Mouse (Mus musculus) kidney, adult 2 months (tissue): Measurements from ENCODE around the gene Lmntd1. TPM values are rescaled to one million over a fixed set of nuclear protein-coding genes. Genes with fewer than 3 reads are reported as not detected.

Source experiments
- DNase-seq: peaks from one replicate; pipeline ENCODE4 v3.0.0; 2021
- H3K27ac ChIP-seq: fragments of 200-500 bp; 2 replicates; pipeline ENCODE4 v1.5.1; 2012; ENCODE audit warnings: low read depth, low read length, control low read depth, inconsistent platforms; ENCODE audit not compliant: insufficient read depth
- H3K27me3 ChIP-seq: fragments of 200-500 bp; replicated peaks from 2 replicates; pipeline ENCODE4 v1.6.1; 2012; ENCODE audit warnings: mild to moderate bottlenecking, moderate library complexity, low read length, inconsistent platforms; ENCODE audit not compliant: control insufficient read depth, insufficient read depth
- H3K36me3 ChIP-seq: fragments of 200-500 bp; 2 replicates; pipeline ENCODE4 v1.6.1; 2012; ENCODE audit warnings: mild to moderate bottlenecking, moderate library complexity, low read length, inconsistent platforms; ENCODE audit not compliant: control insufficient read depth, insufficient read depth
- H3K4me1 ChIP-seq: fragments of 200-500 bp; 2 replicates; pipeline ENCODE4 v1.6.1; 2011; ENCODE audit warnings: low read length; ENCODE audit not compliant: control insufficient read depth, insufficient read depth
- H3K4me3 ChIP-seq: fragments of 200-500 bp; 2 replicates; pipeline ENCODE4 v1.5.1; 2011; ENCODE audit warnings: mild to moderate bottlenecking, low read depth, low read length, control low read depth; ENCODE audit not compliant: insufficient read depth
- CTCF ChIP-seq: fragments of 200-500 bp; conservative IDR thresholded peaks from 2 replicates; pipeline ENCODE4 v1.5.1; 2011; ENCODE audit warnings: low read depth, mild to moderate bottlenecking, control low read depth, low read length, moderate library complexity, mixed read lengths; ENCODE audit not compliant: insufficient read depth, insufficient read length
- POLR2A ChIP-seq: fragments of 200-500 bp; IDR thresholded peaks from one replicate; pipeline ENCODE4 v1.6.1; 2011; ENCODE audit warnings: low read depth, low read length, control low read depth
- WGBS: fragments of 180-500 bp; shearing (Covaris S2); methylation state at CpG from one replicate; pipeline ENCODE4 v1.1.7; 2018; 5-methylcytosine and 5-hydroxymethylcytosine counted together
- polyA plus RNA-seq: library from polyadenylated mRNA; depleted of rRNA; stranded (reverse); fragments of >200 nt; gene quantifications from 2 replicates; pipeline ENCODE4 v1.2.3, GENCODE M21; 2012

The Lmntd1 gene
- polyA plus RNA-seq, 1 experiment: 0.34 TPM

- TF ChIP-seq CTCF (no peak), POLR2A (no peak)
- no peaks in the 10 kb centered on the region for H3K36me3 ChIP-seq
- WGBS: 79% methylated on average over 9 of the region's 9 CpGs
Observed at GRCm38 (mm10) chr6:145358001-145358400, 256.1 kb downstream of the Lmntd1 start.

GRCm38 (mm10) chr6:145353806-145354205 is 260.3 kb downstream of the Lmntd1 start:
- H3K27ac ChIP-seq: no peak overlapping the region
- TF ChIP-seq POLR2A: no peak
- 0 out of 2 replicates have a peak, but pooled peaks have one; percentile 2 for TF ChIP-seq CTCF
- H3K36me3 ChIP-seq: no peaks in the 10 kb centered on the region
- H3K4me3 ChIP-seq: no peak overlapping the region
- DNase-seq: no peak
- H3K27me3 ChIP-seq: no peaks in the 10 kb centered on the region
- H3K4me1 ChIP-seq: no peaks in the 10 kb centered on the region
- 97% methylated on average over 5 of the region's 5 CpGs for WGBS

More at GRCm38 (mm10) chr6:145358001-145358400, 256.1 kb downstream of the Lmntd1 start:
- Histone ChIP-seq H3K27me3 (no peaks in the 10 kb centered on the region), H3K4me3 (no peak overlapping the region), H3K4me1 (no peaks in the 10 kb centered on the region), H3K27ac (no peak overlapping the region)
- no peak for DNase-seq

GRCm38 (mm10) chr6:145352705-145353104 is 261.4 kb downstream of the Lmntd1 start:
- no peak for DNase-seq
- H3K27ac ChIP-seq: no peak overlapping the region
- H3K27me3 ChIP-seq: no peaks in the 10 kb centered on the region
- TF ChIP-seq CTCF (no peak), POLR2A (no peak)
- H3K36me3 ChIP-seq: no peaks in the 10 kb centered on the region
- 27% methylated on average over 1 of the region's 1 CpGs for WGBS
- no peaks in the 10 kb centered on the region for H3K4me1 ChIP-seq
- H3K4me3 ChIP-seq: no peak overlapping the region

GRCm38 (mm10) chr6:145348196-145348915 is 265.8 kb downstream of the Lmntd1 start:
- Histone ChIP-seq H3K27me3 (no peaks in the 10 kb centered on the region), H3K4me1 (no peaks in the 10 kb centered on the region), H3K4me3 (no peak overlapping the region), H3K27ac (no peak overlapping the region), H3K36me3 (no peaks in the 10 kb centered on the region)
- DNase-seq: no peak
- 67% methylated on average over 9 of the region's 9 CpGs for WGBS
- TF ChIP-seq POLR2A: no peak
- peak; percentile 47 for TF ChIP-seq CTCF

GRCm38 (mm10) chr6:145347641-145348040 is 266.5 kb downstream of the Lmntd1 start:
- TF ChIP-seq POLR2A (no peak), CTCF (no peak)
- Histone ChIP-seq H3K36me3 (no peaks in the 10 kb centered on the region), H3K27me3 (no peaks in the 10 kb centered on the region), H3K4me1 (no peaks in the 10 kb centered on the region), H3K4me3 (no peak overlapping the region), H3K27ac (no peak overlapping the region)
- WGBS: 83% methylated on average over 6 of the region's 6 CpGs
- no peak for DNase-seq

- Histone ChIP-seq H3K27ac (no peak overlapping the region), H3K36me3 (no peaks in the 10 kb centered on the region), H3K4me3 (no peak overlapping the region), H3K27me3 (no peaks in the 10 kb centered on the region), H3K4me1 (no peaks in the 10 kb centered on the region)
- no peak for TF ChIP-seq POLR2A
- TF ChIP-seq CTCF: no peak
- 62% methylated on average over 11 of the region's 11 CpGs for WGBS
- DNase-seq: peak; percentile 65
Observed at GRCm38 (mm10) chr6:145346789-145347557, 267.1 kb downstream of the Lmntd1 start.

- DNase-seq: peak; percentile 34
- no peaks in the 10 kb centered on the region; the same call in 1 of the 2 replicates for H3K4me1 ChIP-seq
- 70% methylated on average over 8 of the region's 8 CpGs for WGBS
- no peak for TF ChIP-seq CTCF
- no peak for TF ChIP-seq POLR2A
- H3K27ac ChIP-seq: no peak overlapping the region
- H3K27me3 ChIP-seq: no peaks in the 10 kb centered on the region
- H3K4me3 ChIP-seq: no peak overlapping the region
- no peaks in the 10 kb centered on the region for H3K36me3 ChIP-seq
Observed at GRCm38 (mm10) chr6:145346305-145346704, 267.8 kb downstream of the Lmntd1 start.

GRCm38 (mm10) chr6:145344719-145345118 is 269.4 kb downstream of the Lmntd1 start:
- H3K4me3 ChIP-seq: no peak overlapping the region

More at GRCm38 (mm10) chr6:145344719-145345118, 269.4 kb downstream of the Lmntd1 start:
- DNase-seq: no peak
- Histone ChIP-seq H3K27me3 (no peaks in the 10 kb centered on the region), H3K27ac (no peak overlapping the region), H3K4me1 (peaks cover 1% of the 10 kb centered on the region; the same call in 1 of the 2 replicates), H3K36me3 (no peaks in the 10 kb centered on the region)
- 85% methylated on average over 2 of the region's 2 CpGs for WGBS
- TF ChIP-seq POLR2A: no peak
- no peak for TF ChIP-seq CTCF
